In genomic region chr1:159551036-159551435, GRCm38 (mm10) we compare ENCODE assay signal across 17 mouse cellular contexts. TPM values are rescaled to one million over a fixed set of nuclear protein-coding genes. Genes with fewer than 3 reads are reported as not detected.
"Had no signal": no experiment of that assay in that cellular context is flagged by ENCODE, and none has a peak within 500 bp of the region (broad histone marks: within the 10 kb centered on the region; RNA-seq: fewer than 3 reads in every experiment).

No protein-coding gene starts in this region.

- DNase-seq: kidney, adult 8-10 months; kidney, postnatal 10 days; kidney, postnatal 4 days; lung, adult 2 months; lung, postnatal 4 days; thymus, adult 2 months; thymus, postnatal 25 days had no signal

- H3K4me2 ChIP-seq: liver, embryonic 11.5 days; liver, embryonic 15.5 days; midbrain, embryonic 15.5 days; stomach, embryonic 15.5 days had no signal

- H3K4me1 ChIP-seq: liver, embryonic 15.5 days; midbrain, embryonic 15.5 days; stomach, embryonic 15.5 days had no signal

- H3K36me3 ChIP-seq: limb, embryonic 10.5 days; liver, embryonic 15.5 days; midbrain, embryonic 10.5 days; midbrain, embryonic 15.5 days; stomach, embryonic 15.5 days had no signal

- H3K9ac ChIP-seq: liver, embryonic 15.5 days; midbrain, embryonic 15.5 days; stomach, embryonic 15.5 days had no signal

- H3K4me3 ChIP-seq: left cerebral cortex, adult 2 months; limb, embryonic 10.5 days; liver, embryonic 15.5 days; midbrain, embryonic 10.5 days; midbrain, embryonic 15.5 days; stomach, embryonic 15.5 days had no signal

- H3K27ac ChIP-seq: left cerebral cortex, adult 2 months; limb, embryonic 10.5 days; liver, embryonic 15.5 days; midbrain, embryonic 15.5 days; stomach, embryonic 15.5 days had no signal

- ATAC-seq: lung, postnatal 0 days; midbrain, embryonic 15.5 days had no signal

- H3K27me3 ChIP-seq: liver, embryonic 15.5 days; stomach, embryonic 15.5 days had no signal

- H3K9me3 ChIP-seq: limb, embryonic 10.5 days; liver, embryonic 15.5 days; midbrain, embryonic 10.5 days; midbrain, embryonic 15.5 days; stomach, embryonic 15.5 days had no signal

RNA-seq across cellular contexts. Expression of gene Tnr, which starts 27.5 kb away (rescaled TPM):
- total RNA-seq: megakaryocyte, adult 5-6 weeks had no signal
- polyA plus RNA-seq: limb, embryonic 10.5 days; lung, postnatal 0 days; spleen, adult 2 months had no signal
